Mouse (Mus musculus) bone marrow, adult 2 months (tissue): ENCODE measurements around the gene Tex52.

Experiments
- CTCF ChIP-seq: fragments of 200-500 bp; IDR thresholded peaks from 2 replicates; pipeline ENCODE4 v1.5.1; 2011; ENCODE audit warnings: low read length, control low read depth; ENCODE audit not compliant: control insufficient read depth, insufficient read depth
- POLR2A ChIP-seq: fragments of 200-500 bp; IDR thresholded peaks from 2 replicates; pipeline ENCODE4 v1.6.1; 2011; ENCODE audit warnings: low read depth, mild to moderate bottlenecking, control low read depth, low read length, borderline replicate concordance; ENCODE audit not compliant: control insufficient read depth

DNA sequence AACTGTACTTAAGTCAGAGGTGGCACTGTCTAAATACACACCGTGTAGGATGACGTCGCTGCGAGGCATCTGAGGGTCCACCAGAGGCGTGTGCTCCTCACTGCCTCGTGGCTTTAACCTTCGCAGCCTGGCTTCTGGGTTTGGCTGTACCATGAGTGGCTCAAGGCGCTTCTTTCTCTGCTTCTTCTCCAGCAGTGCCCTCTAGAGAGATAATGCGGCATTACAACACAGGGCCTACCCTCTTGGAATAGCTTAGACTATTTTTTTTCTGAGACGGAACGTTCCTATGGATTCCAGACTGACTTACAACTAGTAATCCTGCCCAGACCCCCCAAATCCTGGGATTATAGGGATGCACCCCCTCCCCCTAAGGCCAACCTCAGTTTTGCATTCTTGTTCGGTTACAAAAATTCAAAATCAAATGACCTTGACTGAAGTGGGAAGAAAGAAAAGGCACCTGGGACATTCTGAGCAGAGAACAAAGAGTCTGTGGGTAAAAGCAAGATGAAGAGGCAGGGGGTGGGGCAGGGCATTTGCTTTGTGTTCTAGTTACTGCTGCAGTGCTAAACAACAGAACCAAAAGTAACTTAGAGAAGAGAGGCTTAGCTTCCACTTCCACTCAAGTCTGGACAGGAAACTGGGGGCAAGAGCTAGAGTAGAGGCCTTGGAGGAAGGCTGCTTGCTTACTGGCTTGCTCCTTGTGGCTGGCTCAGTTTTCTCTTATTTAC lies 40.7 kb upstream of the Tex52 start:
- TF ChIP-seq POLR2A, result no peak
- TF ChIP-seq CTCF, result peak; percentile 35; the same call in 1 of the 2 replicates
